Mouse (Mus musculus) gastrocnemius, adult 2 months (tissue): ENCODE data around the gene Auts2. TPM values are rescaled to one million over a fixed set of nuclear protein-coding genes. Genes with fewer than 3 reads are reported as not detected.

ENCODE experiments used
- DNase-seq: peaks from one replicate; pipeline ENCODE4 v3.0.0; 2022
- H3K27ac ChIP-seq: fragments of 200-600 bp; 2 replicates; pipeline ENCODE4 v1.8.1; 2022; ENCODE audit warnings: mild to moderate bottlenecking
- H3K4me3 ChIP-seq: fragments of 200-600 bp; 2 replicates; pipeline ENCODE4 v1.8.1; 2022; ENCODE audit warnings: mild to moderate bottlenecking, moderate library complexity
- CTCF ChIP-seq: fragments of 200-600 bp; IDR thresholded peaks from 2 replicates; pipeline ENCODE4 v1.8.1; 2022; ENCODE audit warnings: antibody characterized with exemption, mild to moderate bottlenecking, moderate library complexity
- intact Hi-C: fragments of 180-260 bp; cut with DNase I; formaldehyde crosslinking; loops from one replicate; pipeline ENCODE4 v1.15.1; 2025
- total RNA-seq, 2 experiments: library from RNA; stranded (reverse); gene quantifications; 2 replicates each; pipeline ENCODE4 v1.2.3; 2021

Auts2 gene
- total RNA-seq, 2 experiments from 2014 or later = 13.0 to 31.1 TPM

DNA sequence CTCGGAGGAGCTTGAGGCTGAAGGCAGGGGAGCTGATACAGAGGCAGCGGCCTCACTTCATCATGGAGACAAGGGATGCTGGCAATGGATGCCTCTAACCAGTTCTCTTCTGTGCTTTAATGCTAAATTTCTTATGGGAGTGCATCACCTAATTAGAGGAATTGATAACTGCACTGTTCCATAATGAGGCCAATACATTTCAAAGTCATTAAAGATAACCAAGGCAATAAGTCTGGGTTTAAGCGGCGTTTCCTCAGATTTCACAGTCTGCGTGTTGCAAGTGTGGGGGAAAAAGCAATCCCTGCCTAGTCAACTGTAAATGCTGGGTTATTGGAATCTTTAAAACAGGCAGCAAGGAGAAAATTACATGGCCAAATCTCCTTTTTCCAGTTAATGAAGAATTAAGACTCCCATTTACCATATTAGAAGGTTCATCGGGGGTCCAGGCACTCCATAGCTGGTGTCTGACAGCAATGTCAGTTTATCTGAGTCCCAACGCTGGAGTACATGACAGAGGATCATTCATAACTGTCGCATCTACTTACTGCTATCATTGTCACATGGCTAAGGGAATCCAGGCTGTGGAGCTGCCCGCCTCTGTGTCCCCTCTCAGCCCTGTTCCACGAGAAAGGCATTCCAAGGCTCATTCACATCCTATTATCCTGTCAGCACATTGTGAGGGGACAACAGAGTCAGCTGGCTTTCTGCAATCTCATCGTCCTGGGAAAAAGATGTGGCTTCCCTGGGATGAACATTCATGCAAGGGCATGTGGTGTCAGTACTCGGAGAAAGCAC, 623.0 kb downstream of the Auts2 start:
- Histone ChIP-seq H3K4me3 (no peak overlapping the region), H3K27ac (no peak overlapping the region)
- intact Hi-C loops = no loop called here
- no peak for TF ChIP-seq CTCF
- no peak for DNase-seq

DNA sequence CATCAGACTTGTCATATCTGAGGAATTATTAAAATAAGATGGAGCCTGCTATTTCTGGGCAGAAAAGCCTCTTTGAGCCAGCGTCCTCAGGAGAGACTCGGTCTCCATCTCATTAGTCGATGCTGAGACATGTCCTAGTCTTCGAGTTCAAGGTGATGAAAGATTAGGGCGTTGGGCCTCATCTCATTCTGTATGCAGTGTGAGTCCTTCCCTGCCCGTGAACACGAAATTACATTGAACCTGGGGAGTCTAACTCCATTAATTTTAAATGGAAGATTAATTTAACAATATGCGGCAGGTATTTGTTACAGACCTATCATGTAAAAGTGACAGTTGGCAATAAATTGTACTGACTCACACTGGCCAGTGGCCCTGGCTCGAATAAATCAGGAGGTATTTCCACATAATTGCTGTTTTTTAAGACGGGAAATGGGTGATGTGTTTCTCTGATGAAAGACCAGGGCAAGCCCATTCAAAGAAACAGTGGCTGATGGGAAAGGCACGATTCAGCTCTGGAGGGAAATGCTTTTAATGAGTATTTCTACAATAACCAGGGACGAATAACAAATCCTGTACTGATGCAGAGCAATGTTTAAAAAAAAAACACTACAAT, 626.2 kb downstream of the Auts2 start:
- no peak for DNase-seq
- TF ChIP-seq CTCF = no peak
- Histone ChIP-seq H3K27ac (no peak overlapping the region), H3K4me3 (no peak overlapping the region)
- intact Hi-C loops = no loop called here

DNA sequence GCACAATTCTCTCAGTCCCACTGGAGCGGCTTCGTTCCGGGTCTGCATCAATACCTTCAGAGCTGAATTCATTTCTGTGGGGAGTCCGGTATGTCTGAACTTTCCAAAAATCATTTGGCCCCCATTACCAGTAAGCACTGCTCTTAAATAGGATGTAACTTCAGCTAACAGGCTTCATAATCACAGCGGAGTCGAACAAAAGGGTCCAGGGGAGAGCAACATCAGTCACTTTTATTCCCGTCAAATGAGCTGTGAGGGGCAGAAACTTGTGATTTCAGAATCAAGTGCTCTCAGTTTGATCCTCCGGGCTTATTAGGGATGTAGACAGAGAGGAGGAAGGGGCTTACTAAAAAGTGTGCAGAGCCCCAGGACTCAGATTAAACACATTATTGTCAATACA, 629.6 kb downstream of the Auts2 start:
- no peak overlapping the region for H3K4me3 ChIP-seq
- no peak overlapping the region for H3K27ac ChIP-seq
- no peak for TF ChIP-seq CTCF
- intact Hi-C loops = no loop called here
- no peak for DNase-seq

DNA sequence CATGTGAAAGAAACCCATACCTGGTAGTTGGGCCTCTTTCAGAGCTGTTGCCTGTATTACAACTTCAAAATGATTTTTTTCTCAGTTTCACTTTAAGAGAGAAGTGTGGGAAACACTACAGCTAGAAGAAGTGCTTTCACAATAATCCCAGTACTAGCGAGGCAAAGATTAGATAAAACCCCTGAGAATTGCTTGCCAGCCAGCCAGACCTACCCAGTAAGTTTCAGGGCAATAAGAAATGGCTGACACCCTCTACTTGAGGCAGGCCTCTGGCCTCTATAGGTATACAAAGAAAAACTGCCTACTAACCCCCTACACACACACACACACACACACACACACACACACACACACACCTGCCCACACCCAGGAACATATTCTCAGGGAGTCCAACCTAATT, 630.2 kb downstream of the Auts2 start:
- intact Hi-C loops = no loop called here
- TF ChIP-seq CTCF = no peak
- no peak for DNase-seq
- Histone ChIP-seq H3K27ac (no peak overlapping the region), H3K4me3 (no peak overlapping the region)

DNA sequence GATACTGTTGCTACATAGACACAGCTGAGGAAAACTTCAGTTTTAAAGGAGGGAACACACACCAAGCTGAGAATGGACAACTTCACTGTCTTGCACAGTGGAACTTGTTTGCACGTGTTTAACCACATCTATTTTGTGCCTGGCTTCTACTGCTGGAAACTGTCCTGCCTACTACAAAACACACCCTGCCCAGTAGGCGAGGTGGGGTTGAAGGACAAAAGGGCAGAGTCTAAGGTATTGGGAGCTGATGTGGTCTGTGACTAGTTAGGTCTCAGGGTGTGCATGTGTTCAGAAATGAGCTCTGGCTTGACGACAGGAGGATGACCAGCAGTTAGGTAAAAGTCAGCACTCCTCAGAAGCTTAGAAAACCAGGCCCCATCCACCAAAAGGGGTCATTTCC, 636.8 kb downstream of the Auts2 start:
- Histone ChIP-seq H3K4me3 (no peak overlapping the region), H3K27ac (no peak overlapping the region)
- DNase-seq = no peak
- TF ChIP-seq CTCF = no peak
- intact Hi-C loops = no loop called here

DNA sequence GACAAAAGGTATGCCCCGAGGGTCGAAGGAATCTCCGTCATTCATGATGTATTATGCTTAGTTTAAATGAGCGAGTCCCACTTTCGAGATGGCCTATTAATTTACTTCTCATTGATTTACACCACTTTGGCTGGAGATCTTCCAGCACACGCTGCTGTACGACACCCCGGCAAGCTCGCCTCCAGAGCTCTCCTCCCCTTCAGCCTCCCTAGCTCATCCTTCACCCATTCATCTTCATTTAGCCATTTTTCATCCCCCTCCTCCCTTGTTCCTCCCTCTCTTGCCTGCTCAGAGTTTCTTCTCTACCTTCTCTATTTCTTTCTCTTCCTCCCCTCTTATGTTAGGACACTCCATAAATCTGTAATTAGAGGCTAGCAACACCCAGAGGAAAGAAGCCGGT, 638.7 kb downstream of the Auts2 start:
- intact Hi-C loops = no loop called here
- Histone ChIP-seq H3K4me3 (no peak overlapping the region), H3K27ac (no peak overlapping the region)
- no peak for TF ChIP-seq CTCF
- no peak for DNase-seq

DNA sequence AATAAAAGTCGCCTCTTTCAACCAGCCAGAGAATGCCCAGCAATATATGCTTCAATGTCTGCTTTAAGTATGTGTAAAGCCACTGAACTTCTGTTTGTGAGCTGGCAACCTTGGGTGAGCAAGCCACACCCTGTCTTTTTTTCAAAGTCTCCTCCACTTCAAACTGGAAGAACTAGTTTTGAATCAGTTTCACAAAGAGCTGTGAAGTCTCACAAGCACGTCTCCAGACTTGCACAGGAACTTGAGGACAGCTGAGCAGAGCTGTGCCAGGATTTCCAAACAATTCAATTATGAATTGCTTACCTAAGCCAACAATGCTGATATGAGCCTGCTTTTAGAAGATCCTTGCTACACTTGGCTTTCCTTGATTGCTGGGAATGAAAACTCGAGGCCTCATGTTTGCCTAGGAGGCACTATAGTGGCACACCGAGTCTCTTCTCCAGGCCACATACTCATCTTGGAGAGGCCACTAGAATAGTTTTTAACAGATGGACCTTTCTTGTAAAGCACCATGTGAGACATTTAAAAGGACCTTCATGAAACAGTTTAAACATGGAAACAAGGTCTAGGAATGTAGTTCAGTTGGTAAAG, 645.0 kb downstream of the Auts2 start:
- no peak overlapping the region for H3K4me3 ChIP-seq
- H3K27ac ChIP-seq = no peak overlapping the region
- no peak for DNase-seq
- TF ChIP-seq CTCF = no peak
- intact Hi-C loops = no loop called here

DNA sequence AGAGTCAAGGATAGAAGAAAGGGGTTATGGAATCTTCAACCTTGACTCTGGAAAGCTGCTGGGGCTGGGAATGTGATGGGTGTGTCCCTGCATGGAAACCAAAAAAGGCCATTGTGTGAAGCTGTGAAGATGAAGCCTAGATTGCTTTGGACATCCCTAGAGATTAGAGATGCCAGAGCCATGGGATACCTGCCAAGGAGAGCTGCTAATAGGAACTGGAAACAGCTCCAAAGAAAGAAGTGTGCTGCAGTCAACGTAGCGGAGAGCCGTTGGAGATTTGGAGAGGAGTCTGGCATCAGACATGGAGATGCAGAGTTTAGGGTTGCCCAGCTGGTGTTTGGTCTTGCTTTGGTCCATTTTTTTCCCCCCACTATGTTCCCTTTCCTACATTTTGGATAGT, 656.5 kb downstream of the Auts2 start:
- no peak for DNase-seq
- intact Hi-C loops = no loop called here
- no peak for TF ChIP-seq CTCF
- Histone ChIP-seq H3K4me3 (no peak overlapping the region), H3K27ac (no peak overlapping the region)

DNA sequence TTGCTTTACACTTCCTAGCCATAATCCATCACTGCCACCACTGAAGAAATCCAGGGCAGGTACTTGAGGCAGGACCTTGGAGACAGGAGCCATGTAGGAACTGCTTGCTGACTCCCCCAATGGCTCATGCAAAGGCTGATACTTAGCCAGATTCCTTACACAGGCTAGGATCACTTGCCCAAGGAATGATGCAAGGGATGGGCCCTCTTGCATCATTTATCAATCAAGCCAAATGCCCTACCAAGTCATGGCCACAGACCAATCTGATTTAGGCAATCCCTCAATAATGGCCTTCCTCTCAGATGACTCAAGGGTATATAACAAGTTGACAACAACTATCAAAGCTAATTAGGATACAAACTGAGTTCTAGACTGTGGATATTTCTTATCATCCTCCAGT, 666.6 kb downstream of the Auts2 start:
- DNase-seq = no peak
- no peak overlapping the region for H3K4me3 ChIP-seq
- intact Hi-C loops = no loop called here
- TF ChIP-seq CTCF = no peak
- H3K27ac ChIP-seq = no peak overlapping the region

DNA sequence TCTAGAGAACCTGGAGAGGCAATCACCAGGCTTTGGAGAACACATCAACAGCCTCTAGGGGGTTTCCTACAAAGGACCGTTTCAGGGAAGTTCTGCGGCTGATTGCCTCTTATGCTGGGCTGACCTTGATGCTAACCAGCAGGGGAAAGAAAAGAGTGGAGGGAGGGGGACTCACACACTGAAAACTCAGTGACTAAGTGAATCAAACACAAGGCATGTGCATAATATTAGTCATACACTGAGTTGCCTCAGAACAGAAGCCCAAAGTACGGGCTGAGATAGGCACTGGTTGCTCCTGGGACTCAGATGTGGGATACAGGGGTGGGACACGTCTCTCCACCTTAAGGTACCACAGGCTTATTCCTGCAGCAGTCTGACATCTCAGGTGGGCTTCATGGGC, 667.2 kb downstream of the Auts2 start:
- no peak overlapping the region for H3K4me3 ChIP-seq
- TF ChIP-seq CTCF = no peak
- no peak overlapping the region for H3K27ac ChIP-seq
- intact Hi-C loops = no loop called here
- DNase-seq = no peak

DNA sequence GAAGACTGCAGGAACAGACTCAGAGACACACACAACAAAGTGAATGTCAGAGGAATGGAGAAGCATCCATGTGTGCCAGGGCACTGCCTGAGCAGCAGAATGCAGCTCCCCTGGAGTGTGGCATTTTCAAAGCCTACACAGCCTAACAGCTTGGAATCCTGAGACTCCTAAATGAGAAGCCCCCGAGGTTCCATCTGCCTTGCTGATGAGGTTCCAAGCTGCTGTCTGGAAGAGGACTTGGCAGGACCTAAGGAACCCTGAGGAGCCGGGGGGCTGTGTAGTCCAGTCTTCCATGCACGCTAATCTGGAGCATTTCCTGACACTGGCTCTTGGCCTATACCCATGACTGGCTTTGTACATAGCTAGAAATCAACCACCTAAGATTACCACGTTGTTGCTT, 670.0 kb downstream of the Auts2 start:
- intact Hi-C loops = no loop called here
- Histone ChIP-seq H3K4me3 (no peak overlapping the region), H3K27ac (no peak overlapping the region)
- no peak for TF ChIP-seq CTCF
- DNase-seq = no peak

DNA sequence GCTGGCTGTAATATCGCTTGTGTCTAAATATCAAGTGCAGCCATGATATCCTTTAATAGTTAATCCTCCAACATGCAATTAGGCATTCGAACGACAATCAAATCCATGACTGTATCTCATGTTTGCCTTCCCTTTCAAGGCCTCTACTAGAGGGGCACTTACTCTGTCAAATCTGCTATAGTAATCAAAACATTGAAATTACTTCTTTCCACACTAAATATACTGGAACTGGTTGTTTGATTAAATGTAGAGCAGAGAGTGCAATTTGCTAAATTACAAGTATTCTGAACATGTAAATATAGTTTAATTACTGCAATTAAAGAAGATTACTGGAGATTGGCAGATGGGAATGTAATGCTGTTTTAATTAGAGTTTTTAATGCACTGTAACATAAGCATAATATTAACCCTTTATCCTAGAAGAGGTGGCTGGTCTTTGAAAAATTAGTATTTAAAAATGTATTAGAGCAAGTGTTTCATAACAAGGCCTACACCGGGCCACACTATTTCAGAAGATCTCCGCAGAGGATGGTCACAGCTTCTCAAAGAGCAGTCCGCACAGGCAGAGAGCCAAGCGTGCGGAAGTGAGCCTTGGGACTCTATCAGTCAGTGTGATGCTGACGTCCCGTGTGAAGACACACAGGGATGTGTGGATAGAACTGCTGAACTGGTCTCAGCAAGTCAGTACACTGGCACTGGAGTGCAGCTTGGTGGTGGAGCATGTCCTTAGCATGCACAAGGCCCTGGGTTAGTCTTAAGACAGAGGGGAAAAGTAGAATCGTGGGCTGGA, 673.2 kb downstream of the Auts2 start:
- H3K4me3 ChIP-seq = no peak overlapping the region
- H3K27ac ChIP-seq = no peak overlapping the region
- DNase-seq = no peak
- no peak for TF ChIP-seq CTCF
- intact Hi-C loops = no loop called here

DNA sequence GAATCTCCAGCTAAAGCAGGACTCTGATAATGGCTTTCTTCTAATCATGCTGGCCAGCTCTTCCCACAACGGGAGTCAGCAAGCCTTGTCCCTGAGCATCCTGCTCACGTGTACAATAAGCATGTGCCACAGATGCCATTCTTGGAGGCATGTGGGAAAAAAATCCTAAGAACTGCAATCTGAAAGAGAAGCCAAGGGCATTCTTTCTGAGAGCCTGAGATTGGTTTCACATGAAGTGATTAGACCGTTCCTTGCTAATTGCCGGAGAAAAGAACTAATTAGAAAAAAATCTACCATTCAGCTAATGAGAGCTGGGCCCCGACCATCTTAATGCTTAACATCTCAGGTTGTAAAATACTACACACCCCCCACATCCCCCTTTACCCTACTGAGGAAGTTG, 677.9 kb downstream of the Auts2 start:
- H3K4me3 ChIP-seq = no peak overlapping the region
- intact Hi-C loops = no loop called here
- no peak for DNase-seq
- H3K27ac ChIP-seq = no peak overlapping the region
- TF ChIP-seq CTCF = no peak
